Mouse (Mus musculus) kidney, embryonic 16.5 days (tissue): ENCODE results near the gene Ankrd44. TPM values are rescaled to one million over a fixed set of nuclear protein-coding genes. Genes with fewer than 3 reads are reported as not detected.

Experiments used
- ATAC-seq: fragments of 200-750 bp; cut with Nextera tagmentation; 2 replicates; pipeline ENCODE4 v1.8.0; 2017; ENCODE audit warnings: moderate TSS enrichment; ENCODE audit not compliant: low FRiP score, low TSS enrichment
- H3K27ac ChIP-seq: fragments of 300-500 bp; sonication (generic); 2 replicates; pipeline ENCODE4 v1.5.1; 2014; ENCODE audit warnings: low read length
- H3K27me3 ChIP-seq: fragments of 300-500 bp; sonication (generic); 2 replicates; pipeline ENCODE4 v1.6.1; 2014; ENCODE audit warnings: low read length, control low read depth, mixed read lengths; ENCODE audit not compliant: insufficient read depth
- H3K36me3 ChIP-seq: fragments of 300-500 bp; sonication (generic); 2 replicates; pipeline ENCODE4 v1.6.1; 2014; ENCODE audit warnings: low read length, control low read depth, mixed read lengths; ENCODE audit not compliant: insufficient read depth
- H3K4me1 ChIP-seq: fragments of 300-500 bp; sonication (generic); 2 replicates; pipeline ENCODE4 v1.6.1; 2014; ENCODE audit warnings: low read length, control low read depth, mixed read lengths; ENCODE audit not compliant: insufficient read depth
- H3K4me2 ChIP-seq: fragments of 300-500 bp; sonication (generic); replicated peaks from 2 replicates; pipeline ENCODE4 v1.6.1; 2014; ENCODE audit warnings: low read depth, low read length
- H3K4me3 ChIP-seq: fragments of 300-500 bp; sonication (generic); 2 replicates; pipeline ENCODE4 v1.5.1; 2014; ENCODE audit warnings: mild to moderate bottlenecking, low read length
- H3K9ac ChIP-seq: fragments of 300-500 bp; sonication (generic); replicated peaks from 2 replicates; pipeline ENCODE4 v1.6.1; 2014; ENCODE audit warnings: low read length
- H3K9me3 ChIP-seq: fragments of 300-500 bp; sonication (generic); 2 replicates; pipeline ENCODE4 v1.6.1; 2016; ENCODE audit warnings: low read length, control low read depth
- WGBS: fragments of 180-500 bp; shearing (Covaris S2); extraction: QIAGEN DNeasy Blood & Tissue Kit; methylation state at CpG from one replicate; pipeline ENCODE4 v1.1.7; 2014; 5-methylcytosine and 5-hydroxymethylcytosine counted together
- polyA plus RNA-seq: library from polyadenylated mRNA; unstranded; fragments of >200 nt; fragmentation: Nextera tagmentation; extraction: Ambion mirVana; gene quantifications from 2 replicates; pipeline ENCODE4 v1.2.1, GENCODE M21; 2015

Gene Ankrd44
- polyA plus RNA-seq, 1 experiment from 2014 or later, result 6.6 TPM

DNA sequence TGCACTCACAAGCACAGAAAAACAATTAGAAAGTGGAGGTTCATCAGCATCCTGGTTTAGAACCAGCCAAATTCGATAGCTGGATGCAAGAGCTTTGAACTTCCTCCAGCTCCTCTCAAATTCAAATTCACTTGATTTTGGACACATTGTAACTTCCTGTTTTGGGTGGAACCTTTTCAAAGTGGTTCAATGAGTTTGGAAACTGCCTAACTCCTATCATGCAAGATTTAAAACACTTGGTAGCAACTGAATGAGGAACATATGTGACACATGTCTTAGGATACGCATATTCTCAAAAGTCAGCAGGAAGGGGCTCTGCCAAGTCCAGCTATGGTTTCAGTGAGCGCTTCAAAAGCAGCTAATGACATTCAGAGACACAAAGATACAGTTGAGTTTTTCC, 18.5 kb upstream of the Ankrd44 start:
- no peaks in the 10 kb centered on the region for H3K9me3 ChIP-seq
- ATAC-seq, result no peak

DNA sequence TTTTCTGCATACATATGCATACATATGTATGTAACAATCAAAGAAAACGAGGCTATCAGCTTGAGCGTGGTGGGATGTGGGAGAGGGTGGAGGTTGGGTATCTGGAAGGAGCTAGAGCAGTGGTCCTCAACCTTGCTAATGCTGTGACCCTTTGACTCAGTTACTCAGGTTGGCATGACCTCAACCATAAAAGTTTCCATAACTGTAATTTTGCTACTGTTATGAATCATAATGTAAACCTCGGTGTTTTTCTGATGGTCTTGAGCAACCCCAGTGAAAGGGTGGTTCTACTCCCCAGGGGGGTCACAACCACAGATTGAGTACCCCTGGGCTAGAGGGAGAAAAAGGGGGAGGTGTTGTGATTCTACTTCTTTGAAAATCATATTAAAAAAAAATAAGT, 9.3 kb upstream of the Ankrd44 start:
- Histone ChIP-seq H3K4me2 (no peak overlapping the region), H3K9me3 (no peaks in the 10 kb centered on the region), H3K9ac (no peak overlapping the region), H3K4me1 (no peaks in the 10 kb centered on the region), H3K27me3 (no peaks in the 10 kb centered on the region), H3K36me3 (no peaks in the 10 kb centered on the region), H3K27ac (no peak overlapping the region), H3K4me3 (no peak overlapping the region)
- ATAC-seq, result no peak
- 82% methylated on average over 3 of the region's 3 CpGs for WGBS

More for the DNA sequence above, 18.5 kb upstream of the Ankrd44 start:
- Histone ChIP-seq H3K4me1 (no peaks in the 10 kb centered on the region), H3K27ac (no peak overlapping the region), H3K4me3 (no peak overlapping the region), H3K9ac (no peak overlapping the region), H3K36me3 (no peaks in the 10 kb centered on the region), H3K27me3 (no peaks in the 10 kb centered on the region), H3K4me2 (no peak overlapping the region)
- 75% methylated on average over 3 of the region's 3 CpGs for WGBS

GRCm38 (mm10) chr1:54934911-54935310, 8.7 kb upstream of the Ankrd44 start:
- Histone ChIP-seq H3K9ac (no peak overlapping the region), H3K4me3 (no peak overlapping the region), H3K27ac (no peak overlapping the region), H3K4me1 (no peaks in the 10 kb centered on the region), H3K27me3 (no peaks in the 10 kb centered on the region), H3K4me2 (no peak overlapping the region), H3K36me3 (no peaks in the 10 kb centered on the region), H3K9me3 (no peaks in the 10 kb centered on the region)
- 66% methylated on average over 2 of the region's 2 CpGs for WGBS
- no peak for ATAC-seq

DNA sequence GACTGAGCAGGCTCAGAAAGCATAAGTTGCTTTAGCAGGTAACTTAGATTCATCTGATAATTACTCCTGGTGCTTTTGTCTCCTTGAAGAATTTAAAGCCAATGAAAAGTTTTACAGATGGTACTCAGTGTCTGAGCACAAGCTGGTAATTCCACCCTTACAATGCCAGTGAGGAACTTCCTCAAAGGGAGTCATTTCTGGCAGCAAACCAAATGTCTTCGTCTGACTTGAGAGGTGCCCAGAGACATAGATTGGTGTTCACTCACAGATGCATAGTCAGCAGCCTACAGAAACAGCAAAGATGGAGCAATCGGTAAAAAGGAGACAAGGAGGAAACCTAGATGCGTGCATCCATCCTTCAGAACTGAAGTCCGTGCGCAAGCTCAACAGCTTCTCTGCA, 7.5 kb upstream of the Ankrd44 start:
- H3K9me3 ChIP-seq, result no peaks in the 10 kb centered on the region
- ATAC-seq, result no peak
- H3K4me2 ChIP-seq, result no peak overlapping the region
- H3K4me3 ChIP-seq, result no peak overlapping the region
- H3K36me3 ChIP-seq, result no peaks in the 10 kb centered on the region
- H3K27ac ChIP-seq, result no peak overlapping the region
- no peaks in the 10 kb centered on the region for H3K27me3 ChIP-seq
- H3K9ac ChIP-seq, result no peak overlapping the region
- WGBS, result 83% methylated on average over 5 of the region's 5 CpGs
- H3K4me1 ChIP-seq, result no peaks in the 10 kb centered on the region

DNA sequence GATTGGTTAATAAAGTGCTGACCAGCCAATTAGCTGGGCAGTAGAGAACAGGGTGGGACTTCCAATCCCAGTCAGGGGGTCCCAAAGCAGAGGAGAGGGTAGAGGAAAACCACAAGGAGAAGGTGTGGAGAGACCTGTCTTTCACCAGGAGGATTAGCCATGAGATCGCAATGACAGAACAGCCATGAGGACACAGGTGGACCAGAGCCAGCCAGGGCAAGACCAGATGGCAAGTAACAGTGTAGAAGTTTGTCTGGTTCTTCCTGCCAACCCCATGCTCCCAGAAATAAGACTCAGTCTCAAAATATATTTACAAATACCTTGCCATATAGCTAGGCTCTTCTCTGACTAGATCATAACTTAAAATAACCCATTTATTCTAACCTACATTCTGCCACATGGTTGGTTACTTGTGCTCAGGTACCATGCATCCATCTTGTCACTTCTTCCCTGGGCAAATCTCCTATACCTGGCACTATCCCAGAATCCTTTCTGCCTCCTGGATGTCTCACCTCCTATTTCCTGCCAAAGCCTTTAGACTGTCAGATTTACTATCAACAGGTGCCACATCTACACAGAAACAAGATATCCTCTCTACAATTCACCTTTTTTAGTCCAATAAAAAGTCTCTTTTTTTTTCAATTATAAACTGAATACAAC, 6.4 kb upstream of the Ankrd44 start:
- 91% methylated on average over 1 of the region's 1 CpGs for WGBS
- no peak for ATAC-seq
- H3K27ac ChIP-seq, result no peak overlapping the region

GRCm38 (mm10) chr1:54931231-54931630, 5.0 kb upstream of the Ankrd44 start:
- H3K9ac ChIP-seq, result no peak overlapping the region
- H3K9me3 ChIP-seq, result no peaks in the 10 kb centered on the region
- no peak overlapping the region for H3K4me2 ChIP-seq
- H3K27ac ChIP-seq, result no peak overlapping the region
- H3K4me1 ChIP-seq, result 0 out of 2 replicates have a peak, but pooled peaks cover 3% of the 10 kb centered on the region
- 82% methylated on average over 5 of the region's 5 CpGs for WGBS
- H3K27me3 ChIP-seq, result no peaks in the 10 kb centered on the region
- ATAC-seq, result no peak
- no peaks in the 10 kb centered on the region for H3K36me3 ChIP-seq
- no peak overlapping the region for H3K4me3 ChIP-seq

More for the DNA sequence above, 6.4 kb upstream of the Ankrd44 start:
- H3K4me2 ChIP-seq, result no peak overlapping the region
- no peaks in the 10 kb centered on the region for H3K36me3 ChIP-seq
- H3K27me3 ChIP-seq, result no peaks in the 10 kb centered on the region
- no peak overlapping the region for H3K9ac ChIP-seq
- no peaks in the 10 kb centered on the region for H3K4me1 ChIP-seq
- no peaks in the 10 kb centered on the region for H3K9me3 ChIP-seq
- H3K4me3 ChIP-seq, result no peak overlapping the region

DNA sequence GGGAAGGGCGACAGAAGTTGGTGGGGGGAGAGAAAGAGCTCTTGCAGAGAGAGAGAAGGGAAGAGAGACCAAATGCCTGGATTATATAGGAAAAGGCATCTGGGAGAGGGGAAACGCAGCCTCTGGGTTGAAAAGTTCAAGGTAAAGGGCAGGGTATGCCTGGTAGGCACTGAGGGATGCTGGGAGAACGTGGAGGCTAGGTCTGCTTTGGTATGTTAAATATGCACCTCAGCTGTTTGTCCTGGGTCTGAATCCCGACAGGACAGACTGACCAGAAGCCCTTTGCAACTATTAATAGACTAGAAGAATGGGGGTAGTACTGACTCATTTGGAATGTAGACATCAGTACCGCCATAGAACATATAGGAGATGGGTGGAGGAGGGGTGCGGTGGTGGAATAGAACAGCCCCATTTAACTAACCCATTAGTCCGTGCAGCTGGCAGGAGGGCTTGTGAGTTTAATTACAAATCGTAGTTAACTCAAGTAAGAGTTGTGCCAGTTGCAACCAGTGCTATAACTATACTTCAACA, 4.5 kb upstream of the Ankrd44 start:
- Histone ChIP-seq H3K27me3 (no peaks in the 10 kb centered on the region), H3K9me3 (no peaks in the 10 kb centered on the region), H3K4me1 (0 out of 2 replicates have a peak, but pooled peaks cover 3% of the 10 kb centered on the region), H3K4me2 (no peak overlapping the region), H3K36me3 (no peaks in the 10 kb centered on the region), H3K27ac (no peak overlapping the region), H3K4me3 (no peak overlapping the region), H3K9ac (no peak overlapping the region)
- no peak for ATAC-seq
- 52% methylated on average over 8 of the region's 8 CpGs for WGBS

- H3K27ac ChIP-seq, result 0 out of 2 replicates have a peak overlapping the region, but pooled peaks have one; percentile 56
- H3K4me1 ChIP-seq, result peaks cover 17% of the 10 kb centered on the region
- H3K27me3 ChIP-seq, result no peaks in the 10 kb centered on the region
- ATAC-seq, result peak; percentile 3; the same call in 1 of the 2 replicates
- peak overlapping the region; percentile 83 for H3K4me2 ChIP-seq
- no peaks in the 10 kb centered on the region for H3K36me3 ChIP-seq
- no peaks in the 10 kb centered on the region for H3K9me3 ChIP-seq
- under 1% methylated on average over 30 of the region's 30 CpGs for WGBS
- H3K9ac ChIP-seq, result peak overlapping the region; percentile 86
- peak overlapping the region; percentile 78 for H3K4me3 ChIP-seq
These were observed 694 bp downstream of the Ankrd44 start for GRCm38 (mm10) chr1:54925451-54925934.

GRCm38 (mm10) chr1:54924760-54925159, 1.4 kb downstream of the Ankrd44 start:
- Histone ChIP-seq H3K27me3 (no peaks in the 10 kb centered on the region), H3K9me3 (no peaks in the 10 kb centered on the region), H3K27ac (no peak overlapping the region), H3K4me2 (peak overlapping the region; percentile 83), H3K4me3 (peak overlapping the region; percentile 78), H3K36me3 (no peaks in the 10 kb centered on the region), H3K4me1 (peaks cover 17% of the 10 kb centered on the region), H3K9ac (no peak overlapping the region)
- 63% methylated on average over 7 of the region's 7 CpGs for WGBS
- ATAC-seq, result no peak

DNA sequence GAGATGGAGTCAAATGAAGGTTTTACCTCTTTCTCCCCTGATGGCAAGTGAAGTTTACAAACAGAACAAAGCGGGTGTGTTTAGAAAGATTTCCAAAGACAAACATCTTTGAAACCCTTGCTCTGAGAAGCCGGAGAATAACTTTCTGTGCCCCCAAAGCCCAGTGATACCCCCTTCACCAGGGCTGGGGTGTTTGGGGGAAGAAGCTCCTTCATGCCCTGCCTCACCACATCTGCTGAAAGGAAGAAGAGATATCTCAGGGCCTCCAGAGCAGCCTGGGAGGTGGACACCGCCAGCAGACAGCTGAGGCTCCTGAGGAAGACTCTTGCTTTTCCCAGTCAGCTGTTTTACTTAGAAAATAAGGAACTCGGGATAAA, 1.9 kb downstream of the Ankrd44 start:
- no peak for ATAC-seq
- Histone ChIP-seq H3K9ac (no peak overlapping the region), H3K36me3 (no peaks in the 10 kb centered on the region), H3K9me3 (no peaks in the 10 kb centered on the region), H3K4me2 (no peak overlapping the region), H3K27me3 (no peaks in the 10 kb centered on the region), H3K4me1 (peaks cover 17% of the 10 kb centered on the region), H3K27ac (no peak overlapping the region), H3K4me3 (no peak overlapping the region)
- 85% methylated on average over 4 of the region's 4 CpGs for WGBS
